Mouse (Mus musculus) urinary bladder, postnatal 4 days (tissue): ENCODE results near the gene Tnip1.

Experiments used
- DNase-seq, 2 experiments: peaks; one replicate each; pipeline ENCODE4 v3.0.0; 2021 to 2022; ENCODE audit warnings: low spot score in 2 of 2

Tnip1 gene

GRCm38 (mm10) chr11:54878893-54879292 is 83.8 kb downstream of the Tnip1 start:
- DNase-seq = no peak

GRCm38 (mm10) chr11:54876031-54876430 is 86.7 kb downstream of the Tnip1 start:
- DNase-seq = no peak

- no peak for DNase-seq
Observed at GRCm38 (mm10) chr11:54871831-54872537, 90.7 kb downstream of the Tnip1 start.

GRCm38 (mm10) chr11:54869318-54869717 is 93.4 kb downstream of the Tnip1 start:
- DNase-seq = no peak

DNA sequence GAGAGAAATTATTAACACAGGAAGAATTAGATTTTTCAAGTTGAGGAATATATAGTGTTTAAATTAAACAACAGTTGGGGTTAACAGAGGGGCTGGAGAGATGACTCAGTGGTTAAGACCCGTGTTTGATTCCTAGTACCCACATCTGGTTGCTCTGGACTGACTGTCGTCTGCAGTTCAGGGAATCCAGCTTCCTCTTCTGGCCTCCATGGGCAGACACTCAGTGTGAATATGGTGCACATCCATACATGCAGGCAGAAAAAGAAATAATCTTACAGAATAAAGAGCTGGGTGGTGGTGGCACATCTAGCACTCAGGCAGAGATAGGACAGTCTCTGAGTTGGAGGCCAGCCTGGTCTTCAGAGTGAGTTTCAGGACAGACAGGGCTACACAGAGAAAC is 94.3 kb downstream of the Tnip1 start:
- no peak for DNase-seq

- no peak for DNase-seq
Observed at GRCm38 (mm10) chr11:54867903-54868434, 94.7 kb downstream of the Tnip1 start.

DNA sequence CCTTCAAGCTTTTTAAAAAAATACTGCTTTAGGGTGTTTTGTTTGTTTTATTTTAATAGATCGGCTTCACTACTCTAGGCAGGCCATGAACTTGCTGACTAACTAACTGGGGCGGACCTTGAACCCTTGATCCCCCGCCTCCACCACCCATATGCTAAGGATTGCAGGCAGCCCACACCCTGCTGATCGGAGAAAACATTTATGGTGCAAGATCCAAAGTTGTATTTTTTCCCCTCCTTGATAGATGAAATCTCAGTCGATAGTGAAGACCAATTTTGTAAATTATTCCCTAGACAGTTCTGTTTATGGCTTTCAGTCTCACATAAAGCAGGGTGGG is 95.7 kb downstream of the Tnip1 start:
- DNase-seq = no peak

GRCm38 (mm10) chr11:54866119-54867048 is 96.3 kb downstream of the Tnip1 start, which contains the start of gene Hint1:
Hint1 (plus strand) TSS chr11:54866383.
- peak; percentile 92 for DNase-seq

- DNase-seq = no peak
Observed at GRCm38 (mm10) chr11:54865330-54866085, 97.2 kb downstream of the Tnip1 start.

- no peak for DNase-seq
Observed at GRCm38 (mm10) chr11:54862621-54863520, 99.8 kb downstream of the Tnip1 start.

GRCm38 (mm10) chr11:54861471-54862420 is 101.0 kb downstream of the Tnip1 start:
- no peak for DNase-seq
